Mouse (Mus musculus) C2C12 (cell line): ENCODE results near the gene Kalrn. TPM values are rescaled to one million over a fixed set of nuclear protein-coding genes. Genes with fewer than 3 reads are reported as not detected.

Source experiments
- H3K27me3 ChIP-seq: one replicate; pipeline ENCODE4 v1.6.1; 2011; ENCODE audit not compliant: control insufficient read depth, insufficient read depth, insufficient read length
- H3K36me3 ChIP-seq: one replicate; pipeline ENCODE4 v1.6.1; 2011; ENCODE audit not compliant: control insufficient read depth, insufficient read depth
- H3K4me3 ChIP-seq: one replicate; pipeline ENCODE4 v1.5.1; 2011; ENCODE audit warnings: mild to moderate bottlenecking, control low read depth; ENCODE audit not compliant: poor library complexity, insufficient read depth, severe bottlenecking
- H3K79me2 ChIP-seq: one replicate; pipeline ENCODE4 v1.6.1; 2011; ENCODE audit not compliant: control insufficient read depth, insufficient read depth
- H3K79me3 ChIP-seq: one replicate; pipeline ENCODE4 v1.6.1; 2011; ENCODE audit warnings: low read depth, control low read depth
- H3ac ChIP-seq: one replicate; pipeline ENCODE3; 2011; ENCODE audit warnings: low read depth; ENCODE audit not compliant: control insufficient read depth, insufficient read length
- CEBPB ChIP-seq: IDR thresholded peaks from one replicate; pipeline ENCODE4 v1.6.1; 2011; ENCODE audit warnings: low read depth, mild to moderate bottlenecking, control low read depth, moderate library complexity
- CTCF ChIP-seq: IDR thresholded peaks from one replicate; pipeline ENCODE4 v1.5.1; 2011; ENCODE audit not compliant: control insufficient read depth, insufficient read depth, insufficient read length
- FOSL1 ChIP-seq: IDR thresholded peaks from one replicate; pipeline ENCODE4 v1.8.0; 2011; ENCODE audit warnings: mild to moderate bottlenecking, low read length; ENCODE audit not compliant: poor library complexity, insufficient read depth, severe bottlenecking
- MAX ChIP-seq: IDR thresholded peaks from one replicate; pipeline ENCODE4 v1.6.1; 2011; ENCODE audit warnings: mild to moderate bottlenecking, control low read depth
- MYOD1 ChIP-seq: IDR thresholded peaks from one replicate; pipeline ENCODE4 v1.6.1; 2011; ENCODE audit warnings: low read depth; ENCODE audit not compliant: control insufficient read depth, insufficient read length
- MYOG ChIP-seq: IDR thresholded peaks from one replicate; pipeline ENCODE4 v1.6.1; 2011; ENCODE audit not compliant: control insufficient read depth, insufficient read length; ENCODE audit errors: extremely low read depth
- USF1 ChIP-seq: IDR thresholded peaks from one replicate; pipeline ENCODE4 v1.6.1; 2011; ENCODE audit warnings: low read depth, mild to moderate bottlenecking, control low read depth, moderate library complexity
- polyA plus RNA-seq: library from polyadenylated mRNA; unstranded; fragments of >200 nt; fragmentation: generic; extraction: Trizol; gene quantifications from one replicate; pipeline ENCODE4 v1.2.1, GENCODE M21; 2012; ENCODE audit warnings: missing spikeins

The Kalrn gene
- polyA plus RNA-seq, 1 experiment, result 8.6 TPM

- Histone ChIP-seq H3K27me3 (no peaks in the 10 kb centered on the region), H3ac (no peak overlapping the region), H3K4me3 (no peak overlapping the region), H3K79me2 (no peaks in the 10 kb centered on the region), H3K36me3 (no peaks in the 10 kb centered on the region), H3K79me3 (peaks cover 2% of the 10 kb centered on the region)
- TF ChIP-seq CTCF, result no peak
- TF ChIP-seq USF1, result no peak
- no peak for TF ChIP-seq FOSL1
- no peak for TF ChIP-seq MYOD1
- no peak for TF ChIP-seq CEBPB
- no peak for TF ChIP-seq MYOG
- TF ChIP-seq MAX, result no peak
Observed at GRCm38 (mm10) chr16:34469277-34469868, 104.0 kb downstream of the Kalrn start.

GRCm38 (mm10) chr16:34466649-34467048, 106.7 kb downstream of the Kalrn start:
- Histone ChIP-seq H3ac (no peak overlapping the region), H3K79me2 (no peaks in the 10 kb centered on the region), H3K36me3 (no peaks in the 10 kb centered on the region), H3K4me3 (no peak overlapping the region), H3K27me3 (no peaks in the 10 kb centered on the region), H3K79me3 (peaks cover 2% of the 10 kb centered on the region)
- TF ChIP-seq FOSL1 (no peak), USF1 (no peak), MYOD1 (no peak), CEBPB (no peak), MYOG (no peak), MAX (no peak)

- no peaks in the 10 kb centered on the region for H3K79me3 ChIP-seq
- no peaks in the 10 kb centered on the region for H3K36me3 ChIP-seq
- H3ac ChIP-seq, result no peak overlapping the region
- H3K27me3 ChIP-seq, result no peaks in the 10 kb centered on the region
- no peak for TF ChIP-seq MYOG
- no peak for TF ChIP-seq USF1
- no peak for TF ChIP-seq CEBPB
- no peak for TF ChIP-seq MYOD1
- no peak for TF ChIP-seq CTCF
- no peak for TF ChIP-seq MAX
- TF ChIP-seq FOSL1, result no peak
- H3K4me3 ChIP-seq, result no peak overlapping the region
- H3K79me2 ChIP-seq, result no peaks in the 10 kb centered on the region
Observed at GRCm38 (mm10) chr16:34456314-34456713, 117.0 kb downstream of the Kalrn start.

- no peaks in the 10 kb centered on the region for H3K79me2 ChIP-seq
- H3K27me3 ChIP-seq, result no peaks in the 10 kb centered on the region
- H3K79me3 ChIP-seq, result no peaks in the 10 kb centered on the region
- H3ac ChIP-seq, result no peak overlapping the region
- no peak overlapping the region for H3K4me3 ChIP-seq
- H3K36me3 ChIP-seq, result no peaks in the 10 kb centered on the region
- TF ChIP-seq MYOG (no peak), MYOD1 (no peak), FOSL1 (no peak), CEBPB (no peak), CTCF (no peak), USF1 (no peak), MAX (no peak)
Observed at GRCm38 (mm10) chr16:34445666-34446065, 127.7 kb downstream of the Kalrn start.

DNA sequence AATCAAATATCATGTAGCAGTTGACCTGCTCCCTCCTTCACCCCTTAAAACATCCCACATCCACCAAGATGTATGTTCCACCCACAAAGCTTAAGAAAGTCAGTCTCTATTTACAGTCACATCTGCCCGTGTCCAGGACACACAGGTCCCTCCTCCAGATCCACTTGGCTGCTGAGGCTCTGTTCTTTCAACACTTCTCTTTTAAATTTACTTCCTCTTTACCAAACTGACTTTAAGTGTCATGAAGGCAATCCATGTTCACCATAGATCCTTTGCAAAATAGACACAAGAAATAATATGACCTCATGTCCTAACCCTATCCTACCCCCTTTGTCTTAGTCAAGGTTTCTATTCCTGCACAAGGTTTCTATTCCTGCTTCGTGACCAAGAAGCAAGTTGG, 131.6 kb downstream of the Kalrn start:
- Histone ChIP-seq H3K79me2 (no peaks in the 10 kb centered on the region), H3K79me3 (no peaks in the 10 kb centered on the region), H3ac (no peak overlapping the region), H3K4me3 (no peak overlapping the region), H3K36me3 (no peaks in the 10 kb centered on the region), H3K27me3 (no peaks in the 10 kb centered on the region)
- TF ChIP-seq USF1 (no peak), MAX (no peak), MYOD1 (no peak), FOSL1 (no peak), MYOG (no peak), CTCF (no peak), CEBPB (no peak)

DNA sequence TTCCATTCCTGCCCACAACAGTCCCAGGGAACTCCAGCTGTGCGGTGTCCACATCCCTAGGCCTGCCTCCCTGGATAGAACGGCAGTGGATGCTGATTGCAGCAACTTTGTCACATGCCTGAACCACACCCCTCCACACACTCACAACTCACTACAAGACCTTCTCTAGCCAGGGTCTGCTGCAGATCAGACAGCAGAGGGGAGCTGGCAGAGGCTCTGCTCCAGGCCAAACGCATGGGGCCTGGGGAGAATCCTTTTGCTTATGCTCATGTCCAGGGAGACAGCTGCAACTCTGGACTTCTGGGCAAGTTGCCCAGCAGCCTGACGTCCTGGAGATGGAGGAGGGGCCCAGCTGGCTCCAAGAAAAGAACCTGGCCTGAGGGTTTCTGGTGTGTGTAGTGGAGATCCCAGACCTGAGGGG, 132.3 kb downstream of the Kalrn start:
- TF ChIP-seq USF1 (peak; percentile 53), MYOD1 (peak; percentile 84), MAX (no peak)
- Histone ChIP-seq H3K27me3 (no peaks in the 10 kb centered on the region), H3ac (peak overlapping the region; percentile 35), H3K79me3 (no peaks in the 10 kb centered on the region), H3K4me3 (no peak overlapping the region), H3K79me2 (no peaks in the 10 kb centered on the region), H3K36me3 (no peaks in the 10 kb centered on the region)
